Mouse (Mus musculus): ENCODE measurements around the gene Gm37419.

Gm37419 gene

GRCm38 (mm10) chr16:23980201-23980870, 7.9 kb upstream of the Gm37419 start:
- no peak for DNase-seq (ENCODE audit: low spot score)

- peak; percentile 57 for DNase-seq (ENCODE audit: low spot score)
Observed at GRCm38 (mm10) chr16:23980991-23981720, 7.1 kb upstream of the Gm37419 start.

- DNase-seq (ENCODE audit: low spot score) = peak; percentile 84
Observed at GRCm38 (mm10) chr16:23981925-23982851, 6.1 kb upstream of the Gm37419 start.

GRCm38 (mm10) chr16:23982891-23983588, 5.2 kb upstream of the Gm37419 start:
- peak; percentile 76 for DNase-seq (ENCODE audit: low spot score)

GRCm38 (mm10) chr16:23984183-23984582, 4.1 kb upstream of the Gm37419 start:
- DNase-seq (ENCODE audit: low spot score) = peak; percentile 92

- peak; percentile 55 for DNase-seq (ENCODE audit: low spot score)
Observed at GRCm38 (mm10) chr16:23984760-23985466, 3.4 kb upstream of the Gm37419 start.

- peak; percentile 64 for DNase-seq (ENCODE audit: low spot score)
Observed at GRCm38 (mm10) chr16:23985467-23985861, 2.8 kb upstream of the Gm37419 start.

- no peak for DNase-seq (ENCODE audit: low spot score)
Observed at GRCm38 (mm10) chr16:23986176-23986575, 2.1 kb upstream of the Gm37419 start.

GRCm38 (mm10) chr16:23986871-23987270, 1.4 kb upstream of the Gm37419 start:
- DNase-seq (ENCODE audit: low spot score) = peak; percentile 35

GRCm38 (mm10) chr16:23987341-23988156, 733 bp upstream of the Gm37419 start:
- DNase-seq (ENCODE audit: low spot score) = peak; percentile 54

GRCm38 (mm10) chr16:23988157-23988465, 171 bp upstream of the Gm37419 start:
- no peak for DNase-seq (ENCODE audit: low spot score)

GRCm38 (mm10) chr16:23989209-23990160, 1.2 kb downstream of the Gm37419 start:
- DNase-seq (ENCODE audit: low spot score) = peak; percentile 44

- DNase-seq (ENCODE audit: low spot score) = no peak
Observed at GRCm38 (mm10) chr16:23990161-23990970, 2.1 kb downstream of the Gm37419 start.

- DNase-seq (ENCODE audit: low spot score) = peak; percentile 91
Observed at GRCm38 (mm10) chr16:23991170-23991569, 2.9 kb downstream of the Gm37419 start.

GRCm38 (mm10) chr16:23991846-23992580, 3.7 kb downstream of the Gm37419 start:
- DNase-seq (ENCODE audit: low spot score) = no peak

- peak; percentile 43 for DNase-seq (ENCODE audit: low spot score)
Observed at GRCm38 (mm10) chr16:23993351-23994321, 5.4 kb downstream of the Gm37419 start.

Measured in urinary bladder, postnatal 14 days (tissue).